Mouse (Mus musculus): ENCODE measurements around the gene Lhfp.

- TF ChIP-seq POLR2A (IDR thresholded peaks at IDR 0.05; ENCODE audit: insufficient read length, low read depth) (no peak), POLR2AphosphoS2 (IDR thresholded peaks at IDR 0.05; ENCODE audit: insufficient read length, low read depth) (no peak), MYOG (IDR thresholded peaks at IDR 0.05; ENCODE audit: control insufficient read depth in 1 of 3, insufficient read depth in 1 of 3, insufficient read length in 2 of 3, low read depth in 2 of 3) (no peak), REST (IDR thresholded peaks at IDR 0.05; ENCODE audit: insufficient read depth, insufficient read length) (no peak), MAX (IDR thresholded peaks at IDR 0.05; ENCODE audit: low read depth) (no peak), E2F4 (IDR thresholded peaks at IDR 0.05; ENCODE audit: insufficient read depth) (no peak), TCF3 (IDR thresholded peaks at IDR 0.05; ENCODE audit: insufficient read length, low read depth) (no peak), CEBPB (IDR thresholded peaks at IDR 0.05; ENCODE audit: insufficient read depth, poor library complexity, severe bottlenecking) (no peak)
Observed at GRCm38 (mm10) chr3:53042240-53042567, 876 bp downstream of the Lhfp start.

Data from myocyte (in vitro differentiated cells).